Mouse (Mus musculus): ENCODE data around the gene Gm21698.
A peak's percentile ranks its signal among the peaks of the same experiment; 100 is the strongest.
"Not testable (repeated sequence)": the region's sequence is repeated elsewhere in the genome, so short reads cannot be mapped to it uniquely, and the experiment has no call there.

Gene Gm21698

GRCm38 (mm10) chr5:25988550-25988949 lies at the start of gene Gm21698:
Gene Gm21698, minus strand, starts transcription at chr5:25988650.
- DNase-seq (ENCODE audit: low read depth, low spot score), result not testable (repeated sequence)

- not testable (repeated sequence) for DNase-seq (ENCODE audit: low read depth, low spot score)
These were observed 34.4 kb upstream of the Gm21698 start, which contains the start of gene Gm5862 for GRCm38 (mm10) chr5:26022816-26023215. Gene Gm5862, minus strand, starts transcription at chr5:26022916.

GRCm38 (mm10) chr5:26007697-26008096 lies 19.2 kb upstream of the Gm21698 start:
- not testable (repeated sequence) for DNase-seq (ENCODE audit: low read depth, low spot score)

- DNase-seq (ENCODE audit: low read depth, low spot score), result peak; percentile 84
These were observed 18.7 kb upstream of the Gm21698 start for GRCm38 (mm10) chr5:26006937-26007695.

GRCm38 (mm10) chr5:26004698-26005097 lies 16.2 kb upstream of the Gm21698 start, which contains the start of gene Gm1979:
Gene Gm1979, minus strand, starts transcription at chr5:26004798.
- DNase-seq (ENCODE audit: low read depth, low spot score), result not testable (repeated sequence)

- DNase-seq (ENCODE audit: low read depth, low spot score), result not testable (repeated sequence)
These were observed 15.9 kb downstream of the Gm21698 start, which contains the start of gene Gm21680 for GRCm38 (mm10) chr5:25972563-25972962. Gene Gm21680, minus strand, starts transcription at chr5:25972663.

GRCm38 (mm10) chr5:25957050-25957449 lies 31.4 kb downstream of the Gm21698 start:
- DNase-seq (ENCODE audit: low read depth, low spot score), result not testable (repeated sequence)

GRCm38 (mm10) chr5:25956611-25957010 lies 31.8 kb downstream of the Gm21698 start:
- peak; percentile 41 for DNase-seq (ENCODE audit: low read depth, low spot score)

- DNase-seq (ENCODE audit: low read depth, low spot score), result not testable (repeated sequence)
These were observed 34.1 kb downstream of the Gm21698 start, which contains the start of gene Gm21671 for GRCm38 (mm10) chr5:25954317-25954716. Gene Gm21671, minus strand, starts transcription at chr5:25954417.

- not testable (repeated sequence) for DNase-seq (ENCODE audit: low read depth, low spot score)
These were observed 43.1 kb downstream of the Gm21698 start for GRCm38 (mm10) chr5:25945391-25945790.

- not testable (repeated sequence) for DNase-seq (ENCODE audit: low read depth, low spot score)
These were observed 46.2 kb downstream of the Gm21698 start, which contains the start of gene Gm21663 for GRCm38 (mm10) chr5:25942281-25942680. Gene Gm21663, minus strand, starts transcription at chr5:25942381.
